Mouse (Mus musculus): ENCODE measurements around the gene Stat1.

Gene Stat1

DNA sequence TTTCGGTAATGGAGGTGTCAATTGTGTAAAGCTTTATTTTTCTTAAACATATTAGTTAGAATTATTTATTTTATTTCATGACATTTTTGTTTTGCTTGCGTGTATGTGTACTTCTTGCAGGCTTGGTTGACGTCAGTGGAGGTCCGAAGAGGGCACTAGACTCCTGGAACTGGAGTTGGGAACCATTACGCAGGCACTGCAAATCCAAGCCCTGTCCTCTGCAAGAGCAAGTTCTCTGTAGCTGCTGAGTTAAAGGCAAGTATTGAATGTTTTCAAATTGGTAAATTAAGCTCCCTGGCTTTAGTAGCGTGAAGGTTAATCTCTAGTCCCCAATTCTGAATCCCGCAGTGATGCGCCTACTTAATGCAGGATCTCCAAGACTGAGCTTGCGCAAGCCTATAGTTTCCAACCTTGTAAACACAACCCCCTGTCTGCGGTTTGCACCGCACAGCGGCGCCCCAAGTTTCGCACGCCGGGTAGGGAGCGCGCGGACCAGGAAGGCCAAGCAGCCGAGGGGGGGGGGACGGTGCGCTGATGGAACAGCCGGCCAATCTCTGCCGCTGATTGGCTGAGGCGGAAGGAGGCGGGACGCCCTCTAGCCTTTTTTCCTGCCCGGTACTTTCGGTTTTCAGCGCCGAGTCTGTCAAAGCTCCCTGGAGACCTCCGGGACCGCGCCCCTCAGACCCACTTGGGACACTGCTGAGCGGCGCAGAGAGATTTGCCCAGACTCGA, at the start of gene Stat1:
Gene Stat1, plus strand, starts transcription at position 581 of the 732 bp plus-strand sequence.
- peak; percentile 99 for DNase-seq

DNA sequence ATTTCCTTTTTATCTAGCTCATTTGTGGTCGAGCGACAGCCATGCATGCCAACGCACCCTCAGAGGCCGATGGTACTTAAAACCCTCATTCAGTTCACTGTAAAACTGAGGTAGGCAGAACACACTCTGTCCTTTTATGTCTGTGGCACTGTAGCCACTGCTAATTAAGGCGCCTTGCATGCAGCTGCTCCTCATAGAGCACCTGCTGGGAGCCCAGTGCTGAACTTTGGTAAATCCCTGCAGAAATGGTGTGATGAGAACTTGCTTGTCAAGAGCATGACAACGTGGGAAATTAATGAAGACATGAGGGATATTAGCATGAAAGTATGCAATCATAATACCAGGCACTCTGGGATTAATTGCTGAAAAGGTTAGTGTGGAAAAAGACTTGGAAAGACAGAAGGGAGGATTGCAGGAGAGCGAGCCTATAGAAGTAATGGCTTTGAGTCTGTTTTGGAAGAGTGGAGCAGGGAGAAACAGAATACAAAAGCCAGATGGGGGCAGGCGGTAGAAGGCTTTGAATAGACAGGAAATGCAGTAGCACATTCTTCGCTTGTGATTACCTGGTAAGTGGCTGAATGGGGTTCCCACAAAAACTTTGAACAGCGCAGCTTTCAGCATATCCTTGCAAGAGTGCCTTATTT, 39.4 kb upstream of the Stat1 start:
- no peak for DNase-seq

DNA sequence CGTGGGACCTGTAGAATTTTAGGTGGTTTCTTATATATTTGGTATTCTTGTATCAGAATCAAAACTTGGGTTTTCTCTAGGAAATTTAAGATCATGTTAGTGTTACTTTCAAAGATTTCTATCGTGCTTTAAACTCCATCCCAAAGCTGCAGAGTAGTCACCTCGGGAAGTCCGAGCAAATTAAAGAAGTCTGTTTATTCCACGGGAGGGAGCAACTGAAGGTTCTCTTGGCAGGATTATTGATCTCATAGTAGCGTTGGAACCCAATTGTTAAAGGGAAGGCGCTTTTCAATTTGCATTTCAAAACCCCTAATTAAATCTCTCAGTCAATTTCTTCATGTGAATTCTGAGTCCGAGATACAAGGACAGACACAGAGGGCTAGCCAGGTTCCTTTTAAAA, 38.9 kb upstream of the Stat1 start:
- DNase-seq: no peak

DNA sequence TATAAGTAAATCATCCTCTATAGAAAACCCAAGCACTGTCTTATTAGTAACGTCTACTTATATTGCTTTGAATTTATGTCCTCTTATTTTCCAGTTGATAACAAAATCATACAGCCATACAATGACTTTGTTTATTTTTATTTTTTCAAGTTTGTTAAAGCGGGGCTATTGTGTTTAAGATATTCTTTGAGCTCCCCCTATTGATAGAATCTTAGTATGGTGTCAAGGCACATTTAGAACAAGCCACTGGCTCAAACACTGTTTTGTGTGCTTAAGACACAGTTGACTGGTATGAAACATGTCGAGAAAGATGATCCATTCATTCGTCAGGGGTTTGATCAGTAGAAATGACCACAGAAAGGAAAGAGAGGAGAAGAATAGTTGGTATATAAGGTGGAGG, 33.0 kb upstream of the Stat1 start:
- no peak for DNase-seq

DNA sequence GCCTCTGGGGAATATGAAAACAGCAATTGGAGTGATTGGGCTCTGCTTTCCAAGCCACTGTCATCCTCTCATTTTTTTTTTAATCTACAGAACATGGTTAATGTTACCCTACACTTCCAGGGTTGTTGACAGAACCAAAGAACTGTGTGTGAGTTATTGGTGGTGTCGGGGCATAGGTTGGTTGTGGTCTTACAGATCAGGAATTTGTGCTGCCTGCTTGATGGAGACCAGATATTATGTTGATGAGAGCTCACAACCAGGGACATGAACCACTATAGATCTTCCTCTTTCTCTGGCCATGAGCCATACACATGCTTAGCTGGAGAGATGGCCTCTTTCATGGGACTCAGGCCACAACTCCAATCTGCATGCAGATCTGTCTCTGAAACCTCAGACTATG, 32.1 kb upstream of the Stat1 start:
- no peak for DNase-seq

DNA sequence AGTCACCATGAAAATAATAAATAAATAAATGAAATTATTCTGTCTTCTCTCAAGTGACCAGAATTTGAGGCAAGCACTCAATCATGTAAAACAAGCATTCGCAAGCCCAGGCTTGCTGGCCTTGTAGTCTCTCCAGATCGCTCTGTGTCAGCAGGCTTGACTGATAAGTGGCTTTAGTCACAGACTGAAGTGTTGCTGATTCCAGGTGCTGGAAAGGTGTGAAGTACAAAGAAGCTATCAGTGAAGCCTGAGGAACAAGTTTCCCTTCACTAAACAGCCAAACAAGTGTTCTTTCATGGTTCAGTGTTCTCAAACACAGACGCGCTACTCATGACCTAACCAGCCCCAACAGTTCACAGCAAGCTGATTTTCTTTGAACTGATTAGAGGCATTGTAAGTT, 30.6 kb upstream of the Stat1 start:
- no peak for DNase-seq

DNA sequence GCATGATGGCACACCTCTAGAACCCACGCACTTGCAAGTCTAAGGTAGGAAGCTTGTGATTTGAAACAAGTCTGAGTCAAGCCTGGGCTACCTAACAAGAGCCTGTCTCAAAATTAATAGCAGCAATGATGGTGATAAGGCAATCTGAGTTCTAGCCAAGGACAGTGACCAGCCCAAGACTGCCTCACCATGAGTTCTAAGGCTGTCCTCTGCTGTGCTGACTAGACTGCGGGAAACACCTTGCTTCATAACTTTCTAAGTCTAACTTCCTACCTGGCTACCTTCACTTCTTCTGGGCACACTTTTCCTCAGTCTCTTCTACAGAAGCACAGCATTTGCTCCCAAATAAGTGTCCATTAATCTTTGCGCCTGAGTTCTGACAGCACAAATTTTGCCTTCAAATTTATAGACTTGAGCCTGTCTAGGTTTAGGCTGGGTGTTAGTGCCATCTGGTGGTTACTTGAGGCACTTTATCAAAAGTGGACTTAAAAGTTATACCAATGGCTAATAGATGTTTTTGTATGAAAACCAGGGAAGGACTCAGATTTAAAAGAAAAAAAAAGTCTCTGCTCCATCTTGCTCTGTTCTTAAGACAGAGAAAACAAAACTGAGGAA, 20.5 kb upstream of the Stat1 start:
- no peak for DNase-seq

DNA sequence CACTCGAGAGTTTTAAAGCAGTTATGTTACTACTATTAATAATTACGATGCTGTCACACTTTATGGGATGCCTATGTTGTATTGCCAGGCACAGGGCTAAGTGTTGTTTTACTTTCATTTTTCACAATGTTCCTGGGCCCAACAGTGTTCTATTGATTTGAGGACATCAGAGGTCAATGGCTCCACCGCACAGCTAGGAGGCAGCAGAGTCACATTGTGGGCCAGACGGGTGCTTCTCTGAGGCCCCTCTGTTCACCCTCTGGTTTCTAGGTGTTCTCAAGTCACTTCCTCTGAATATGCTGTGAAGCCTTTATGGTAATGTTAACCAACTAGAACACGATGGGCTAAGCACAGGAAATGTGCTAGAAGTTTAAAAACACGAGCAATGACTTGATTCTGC, 18.7 kb upstream of the Stat1 start:
- no peak for DNase-seq

DNA sequence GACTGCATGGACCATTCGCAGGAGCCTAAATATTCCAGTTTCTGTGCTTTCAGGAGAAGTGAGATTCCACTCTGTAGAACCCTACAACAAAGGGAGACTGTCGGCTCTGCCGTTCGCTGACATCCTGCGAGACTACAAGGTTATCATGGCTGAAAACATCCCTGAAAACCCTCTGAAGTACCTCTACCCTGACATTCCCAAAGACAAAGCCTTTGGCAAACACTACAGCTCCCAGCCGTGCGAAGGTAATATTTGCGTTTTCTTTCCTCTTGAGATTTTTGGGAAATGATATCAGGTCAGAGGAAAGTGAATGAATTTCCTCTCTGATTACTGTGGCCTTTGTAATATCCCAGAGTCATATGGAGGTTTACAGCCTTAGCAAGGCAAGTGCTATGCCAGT, 16.4 kb upstream of the Stat1 start:
- no peak for DNase-seq

DNA sequence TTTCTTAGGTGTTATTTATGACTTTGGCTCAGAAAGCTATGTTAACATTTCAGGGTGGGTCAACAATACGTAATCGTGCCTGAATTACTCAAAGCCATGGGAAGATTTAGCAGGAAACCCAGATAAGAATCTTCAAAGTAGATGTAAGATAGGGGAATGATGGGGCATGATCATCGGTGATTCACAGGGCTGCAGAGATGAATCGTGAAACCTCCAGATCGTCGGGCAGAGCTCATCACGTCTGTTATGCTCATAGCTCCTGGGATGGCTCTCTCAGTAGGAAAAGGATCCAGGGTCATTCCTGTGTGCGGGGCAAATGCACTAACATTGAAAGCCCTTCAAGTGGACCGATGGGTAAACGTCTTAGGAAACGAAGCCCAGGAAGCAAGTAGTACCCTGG, 12.0 kb upstream of the Stat1 start:
- DNase-seq: no peak

DNA sequence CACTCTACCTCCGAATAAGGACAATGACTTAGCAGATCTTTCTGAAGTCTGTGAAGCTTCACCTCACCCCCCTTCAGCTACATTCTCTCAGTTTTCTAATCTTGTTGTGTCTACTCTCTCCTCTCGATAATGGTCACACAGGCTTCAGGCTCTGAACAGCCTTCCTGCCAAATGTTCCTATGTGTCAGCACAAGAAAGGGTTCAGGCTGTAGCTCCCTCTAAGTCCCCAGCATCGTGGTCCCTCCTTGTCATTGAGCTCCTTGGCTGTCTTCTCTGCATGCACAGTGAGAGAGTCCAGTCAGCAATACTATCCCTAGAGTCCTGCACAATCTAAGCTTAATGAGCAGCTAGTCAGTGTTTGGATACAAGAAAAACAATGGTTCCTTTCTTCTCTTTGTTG, 8.0 kb upstream of the Stat1 start:
- peak; percentile 53 for DNase-seq

DNA sequence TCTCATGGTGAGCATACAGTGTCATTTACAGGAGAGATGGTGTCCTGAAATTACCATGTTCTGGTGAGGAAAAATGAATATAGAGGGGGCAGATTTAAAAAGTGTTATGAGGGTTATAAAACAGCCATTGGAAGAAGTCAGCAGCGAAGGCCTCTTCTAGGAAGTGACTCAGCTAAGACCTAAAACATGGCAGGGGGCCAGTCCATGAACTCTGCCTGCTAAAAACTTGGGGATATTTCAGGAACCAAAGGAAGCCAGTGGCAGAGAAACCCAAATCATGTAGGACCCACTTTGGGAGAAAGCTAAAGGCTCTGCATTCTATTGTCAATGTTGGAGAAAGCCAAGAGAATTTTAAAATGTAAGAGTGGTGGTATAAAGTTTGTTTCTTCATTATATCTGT, 6.9 kb upstream of the Stat1 start:
- DNase-seq: peak; percentile 89

DNA sequence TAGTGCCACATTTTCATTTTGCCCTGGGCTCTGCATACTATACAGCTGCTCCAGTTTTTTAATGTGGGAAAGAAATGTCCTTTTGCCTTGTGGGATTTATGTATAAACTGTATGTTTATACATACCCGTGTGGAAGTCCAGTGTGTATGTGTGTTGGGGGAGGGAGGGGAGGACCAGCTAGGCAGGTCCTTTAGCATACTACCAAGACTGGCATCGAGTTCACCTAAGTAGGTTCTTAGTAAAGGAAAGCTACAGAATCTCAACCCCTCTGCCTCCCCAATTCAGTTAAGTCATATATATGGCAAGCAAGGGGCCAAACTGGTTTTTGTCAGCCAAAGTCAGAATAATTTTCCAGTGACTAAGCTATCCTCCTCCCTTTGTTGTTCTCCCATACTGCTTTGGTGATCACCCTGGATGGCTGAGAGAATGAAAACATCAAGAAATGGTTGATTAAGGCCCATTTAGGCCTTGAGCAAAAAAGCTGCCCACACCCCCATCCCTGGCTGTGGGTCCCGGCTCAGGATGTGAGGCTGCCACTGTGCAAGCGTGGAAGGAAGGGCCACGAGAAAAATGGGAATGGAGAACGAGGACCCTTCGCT, 6.1 kb upstream of the Stat1 start:
- DNase-seq: no peak

DNA sequence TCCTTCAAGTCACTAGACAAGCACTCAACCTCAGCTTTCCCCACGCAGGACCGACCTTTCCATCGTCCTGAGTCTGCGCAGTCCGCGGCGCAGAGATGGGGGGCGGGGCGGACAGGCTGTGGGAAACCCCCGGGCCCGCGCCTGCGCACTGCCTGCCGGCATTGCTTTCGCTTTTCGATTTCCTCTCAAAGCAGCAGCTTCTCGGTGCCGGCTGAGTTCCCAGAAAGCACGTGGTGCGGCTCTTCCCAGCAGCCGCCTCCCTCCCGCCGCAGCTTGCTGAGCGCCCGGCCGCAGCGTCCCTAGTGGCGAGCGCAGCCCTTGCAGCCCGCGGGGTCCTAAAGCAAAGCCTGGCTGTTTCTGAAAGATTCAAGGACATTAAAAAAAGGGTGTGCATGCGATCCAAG, 5.6 kb upstream of the Stat1 start:
- DNase-seq: peak; percentile 100

DNA sequence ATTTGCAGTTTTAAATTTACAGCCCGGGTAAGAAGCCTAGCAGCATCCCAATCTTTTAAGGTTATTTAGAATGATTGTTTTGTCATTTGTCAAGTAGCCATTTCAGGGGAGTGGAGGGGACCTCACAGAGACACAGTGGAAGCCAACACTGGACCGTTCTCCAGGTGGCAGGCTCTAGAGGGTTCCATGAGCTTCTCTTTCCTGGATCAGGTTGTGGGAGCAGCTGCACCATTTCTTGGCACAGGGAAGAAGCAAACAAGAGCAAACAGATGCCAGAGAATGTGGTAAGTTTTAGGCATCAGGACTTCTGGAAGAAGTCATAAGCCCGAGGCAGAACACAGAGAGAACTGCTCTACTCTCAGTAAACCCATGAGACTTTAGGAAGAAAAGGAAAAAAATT, 2.8 kb upstream of the Stat1 start:
- peak; percentile 94 for DNase-seq

DNA sequence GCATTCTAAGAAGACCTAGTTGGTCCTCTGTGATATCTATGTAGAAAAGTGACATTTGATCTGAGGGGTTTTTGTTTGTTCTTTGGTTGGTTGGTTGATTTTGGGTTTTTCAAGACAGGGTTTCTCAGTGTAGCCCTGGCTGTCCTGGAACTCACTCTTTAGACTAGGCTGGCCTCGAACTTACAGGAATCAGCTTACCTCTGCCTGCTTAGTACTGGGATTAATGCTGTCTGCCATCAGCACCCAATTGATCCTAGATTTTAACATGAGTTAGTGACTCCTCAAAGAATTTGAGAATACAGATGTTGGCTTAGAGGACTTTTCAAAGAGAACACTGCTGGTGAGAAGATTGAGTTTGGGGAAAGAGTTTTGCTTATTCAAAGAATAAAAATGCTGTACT, 1.5 kb upstream of the Stat1 start:
- peak; percentile 69 for DNase-seq

DNA sequence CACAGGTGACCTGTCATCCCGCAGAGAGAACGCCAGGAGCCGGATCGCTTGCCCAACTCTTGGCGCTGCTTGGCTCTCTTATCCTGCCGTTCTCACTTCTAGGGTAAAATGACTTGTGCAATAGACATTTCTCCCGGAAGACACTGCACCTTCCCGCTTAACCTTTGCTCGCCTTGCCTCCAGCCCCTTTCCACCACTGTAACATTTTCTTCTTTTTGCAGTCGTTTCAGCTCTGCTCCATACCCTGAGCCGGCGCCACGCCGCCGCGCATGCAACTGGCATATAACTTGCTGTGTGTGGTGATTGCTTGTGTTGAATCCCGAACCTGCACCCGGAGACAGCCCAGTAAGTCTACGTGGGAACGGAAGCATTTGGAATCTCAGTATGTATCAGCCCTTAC, 451 bp downstream of the Stat1 start:
- no peak for DNase-seq

DNA sequence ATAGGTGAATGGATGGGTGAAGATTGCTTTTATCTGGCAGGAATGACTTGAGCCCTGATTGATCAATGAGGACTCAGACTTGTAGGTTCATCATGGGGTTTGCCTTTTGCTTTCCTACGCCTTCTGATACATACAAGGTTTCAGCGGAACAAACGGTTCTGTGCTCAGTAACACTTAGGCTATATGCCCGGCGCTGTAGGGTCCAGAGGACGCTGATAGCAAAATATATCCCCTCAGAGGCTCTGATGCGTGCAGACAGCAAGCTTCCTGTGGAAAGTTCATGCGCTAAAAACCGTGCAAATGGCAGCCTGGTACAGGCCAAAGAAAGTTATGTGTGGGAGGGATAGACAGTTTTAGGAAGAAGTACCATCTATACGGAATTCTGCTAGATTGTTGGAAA, 951 bp downstream of the Stat1 start:
- peak; percentile 74 for DNase-seq

DNA sequence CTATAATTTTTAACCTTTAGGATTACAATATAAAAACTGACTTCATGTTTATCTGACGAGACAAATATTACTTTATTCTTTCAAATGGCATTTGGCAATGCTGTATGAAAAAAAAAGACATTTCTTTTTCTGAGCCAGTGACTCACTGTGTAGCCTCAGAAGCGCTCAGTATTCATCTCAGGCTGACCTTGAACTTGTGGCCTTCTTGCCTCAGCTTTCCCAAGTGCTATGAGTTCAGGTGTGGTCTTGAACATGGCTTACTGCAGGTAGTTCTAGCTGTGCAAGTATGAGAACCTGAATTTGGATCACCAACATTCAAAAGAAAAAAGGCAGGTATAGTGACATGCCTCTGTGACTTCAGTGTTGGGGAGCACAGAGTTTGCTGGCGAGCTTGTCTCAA, 1.8 kb downstream of the Stat1 start:
- DNase-seq: peak; percentile 63

DNA sequence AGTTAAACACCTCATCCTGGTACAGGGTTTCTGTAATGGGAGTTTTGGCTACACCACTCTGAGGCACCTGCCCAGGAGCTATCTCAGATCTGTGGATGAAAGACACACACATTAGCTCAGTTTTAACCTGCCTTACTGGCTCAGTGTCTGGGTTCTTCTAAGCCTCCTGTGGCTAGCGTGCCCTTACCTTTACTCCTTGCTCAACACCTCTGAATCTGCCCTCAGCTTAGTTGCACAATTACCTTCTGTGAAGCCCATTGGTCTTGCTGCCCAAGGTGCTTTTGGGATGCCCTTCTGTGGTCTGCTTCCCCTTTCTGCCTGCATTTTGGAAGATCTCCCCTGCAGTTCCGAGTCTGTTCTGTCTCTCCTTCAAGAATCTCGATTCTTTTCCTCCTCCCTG, 5.6 kb downstream of the Stat1 start:
- DNase-seq: peak; percentile 79

DNA sequence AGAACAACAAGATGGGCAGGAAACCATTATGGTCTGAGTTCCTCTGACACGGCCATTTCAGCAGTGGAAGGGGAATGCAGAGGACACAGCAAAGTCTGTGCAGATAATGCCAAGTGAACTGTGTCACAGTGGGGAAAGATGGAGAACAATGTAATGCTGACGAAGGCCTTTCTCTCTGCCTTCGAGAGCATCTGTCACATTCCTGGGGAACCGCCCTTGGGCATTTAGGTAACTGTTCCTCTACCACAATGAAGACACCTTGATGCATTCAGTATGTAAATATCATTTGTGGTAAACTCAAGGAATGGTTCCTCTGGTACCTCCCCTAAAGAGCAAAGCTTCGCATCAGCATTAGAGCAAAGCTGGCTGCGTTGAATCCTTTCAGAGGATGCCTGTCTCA, 8.1 kb downstream of the Stat1 start:
- DNase-seq: peak; percentile 41

DNA sequence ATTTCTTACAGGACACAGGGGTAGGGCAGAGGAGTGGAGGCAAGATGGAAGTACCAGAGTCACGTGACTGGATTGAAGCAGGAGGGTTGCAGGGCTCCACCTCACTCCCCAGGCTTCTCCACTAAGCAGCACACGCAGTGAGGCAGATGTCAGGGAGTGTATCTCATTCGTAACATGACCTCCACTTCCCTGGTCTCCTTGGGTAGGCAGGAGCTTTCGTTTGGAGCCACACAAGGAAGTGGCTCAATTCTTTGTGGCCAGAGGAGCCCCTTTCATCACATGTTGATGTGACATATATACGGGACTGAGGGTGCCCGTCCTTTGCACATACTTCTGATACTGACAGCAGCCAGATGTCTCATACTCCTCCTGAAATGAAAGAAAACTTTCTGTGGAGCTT, 10.6 kb downstream of the Stat1 start:
- DNase-seq: peak; percentile 74

DNA sequence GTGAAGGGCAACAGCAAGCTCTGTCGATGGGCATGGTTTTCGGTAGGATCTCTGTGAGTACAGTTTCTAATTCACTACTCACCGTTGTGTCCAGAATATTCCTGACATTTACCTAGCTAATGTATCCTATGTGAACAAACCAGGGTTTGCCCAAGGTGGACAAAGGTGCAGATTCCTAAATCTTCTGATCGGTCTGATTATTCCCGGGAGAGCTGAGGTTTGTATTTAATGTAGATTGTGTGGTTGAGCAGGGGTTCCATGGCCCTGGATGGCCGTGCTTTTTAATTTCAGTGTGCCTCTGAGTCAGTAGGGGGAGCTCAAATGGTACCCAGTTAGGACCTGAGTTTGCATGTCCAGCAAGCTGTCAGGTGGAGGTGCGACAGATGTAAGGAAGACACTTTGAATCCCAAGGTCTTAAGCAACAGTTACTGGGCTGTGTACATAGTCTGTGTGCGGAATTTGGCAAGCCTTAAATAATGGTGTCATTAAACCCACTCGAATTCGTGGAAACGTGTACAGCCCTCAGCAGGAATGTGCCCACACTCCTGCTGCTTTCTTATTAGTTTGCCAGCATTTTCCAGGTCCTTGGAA, 12.6 kb downstream of the Stat1 start:
- DNase-seq: peak; percentile 54

DNA sequence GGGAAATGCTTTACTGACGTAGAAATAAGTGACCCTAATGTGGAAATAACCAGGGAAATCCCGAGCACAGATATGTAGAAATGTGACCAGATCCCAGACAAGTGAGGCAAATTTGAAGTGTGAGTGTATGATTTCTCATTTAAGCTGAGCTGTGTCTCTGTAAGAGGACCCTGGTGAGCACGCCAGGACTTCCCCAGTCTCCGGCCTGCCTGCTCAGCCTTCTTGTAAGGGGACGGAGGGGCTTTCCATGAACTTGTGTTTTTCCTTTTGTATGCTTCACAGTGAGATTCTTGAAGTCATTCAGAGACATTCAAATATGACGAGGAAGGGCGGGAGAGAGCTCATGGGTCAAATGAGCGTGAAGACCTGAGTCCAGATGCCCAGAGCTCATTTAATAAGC, 14.0 kb downstream of the Stat1 start:
- DNase-seq: peak; percentile 83
